Mouse (Mus musculus) embryonic facial prominence, embryonic 10.5 days (tissue): ENCODE data around the gene 1700084M14Rik. TPM values are rescaled to one million over a fixed set of nuclear protein-coding genes. Genes with fewer than 3 reads are reported as not detected.
"Not testable (repeated sequence)": the region's sequence is repeated elsewhere in the genome, so short reads cannot be mapped to it uniquely, and the experiment has no call there.

Experiments used
- DNase-seq: peaks from one replicate; pipeline ENCODE4 v3.0.0-alpha.2; 2017; ENCODE audit warnings: low spot score
- H3K27ac ChIP-seq: fragments of 300-500 bp; sonication (generic); replicated peaks from 2 replicates; pipeline ENCODE4 v1.5.1; 2016; ENCODE audit warnings: mild to moderate bottlenecking
- H3K27me3 ChIP-seq: fragments of 300-500 bp; sonication (generic); replicated peaks from 2 replicates; pipeline ENCODE4 v1.6.1; 2016; ENCODE audit warnings: low read depth, mild to moderate bottlenecking; ENCODE audit not compliant: poor library complexity, severe bottlenecking
- H3K36me3 ChIP-seq: fragments of 300-500 bp; sonication (generic); replicated peaks from 2 replicates; pipeline ENCODE4 v1.6.1; 2016; ENCODE audit warnings: mild to moderate bottlenecking, moderate library complexity
- H3K4me1 ChIP-seq: fragments of 300-500 bp; sonication (generic); 2 replicates; pipeline ENCODE4 v1.6.1; 2016
- H3K4me3 ChIP-seq: fragments of 300-500 bp; sonication (generic); 2 replicates; pipeline ENCODE4 v1.5.1; 2016; ENCODE audit warnings: mild to moderate bottlenecking, moderate library complexity
- H3K9me3 ChIP-seq: fragments of 300-500 bp; sonication (generic); 2 replicates; pipeline ENCODE4 v1.6.1; 2016; ENCODE audit warnings: mild to moderate bottlenecking
- WGBS: fragments of 180-500 bp; shearing (Covaris S2); methylation state at CpG from one replicate; pipeline ENCODE4 v1.1.7; 2016; 5-methylcytosine and 5-hydroxymethylcytosine counted together
- polyA plus RNA-seq: library from polyadenylated mRNA; unstranded; fragments of >200 nt; fragmentation: Nextera tagmentation; extraction: Ambion mirVana; gene quantifications from 2 replicates; pipeline ENCODE4 v1.2.1, GENCODE M21; 2016

The 1700084M14Rik gene
- polyA plus RNA-seq, result not detected in 2 replicates

- not testable (repeated sequence) for H3K9me3 ChIP-seq, DNase-seq, H3K27me3 ChIP-seq, H3K4me3 ChIP-seq, H3K4me1 ChIP-seq, H3K36me3 ChIP-seq, H3K27ac ChIP-seq
- 83% methylated on average over 3 of the region's 3 CpGs for WGBS
Observed at GRCm38 (mm10) chrX:91575811-91576210, at the start of gene 1700084M14Rik. TSS of gene 1700084M14Rik (minus strand) at chrX:91575911.

Other genes starting within 250 kb of the 1700084M14Rik start
- not detected in 2 replicates for gene Mageb2, start 244.2 kb downstream of the 1700084M14Rik start, polyA plus RNA-seq
- not detected in 2 replicates for gene Gm5072, start 183.4 kb downstream of the 1700084M14Rik start, polyA plus RNA-seq
- gene Gm8914, start 95.8 kb downstream of the 1700084M14Rik start, polyA plus RNA-seq, result not detected in 2 replicates
- gene Gm14781, start 56.3 kb upstream of the 1700084M14Rik start, polyA plus RNA-seq, result not detected in 2 replicates
- gene Mageb5, start 207.1 kb upstream of the 1700084M14Rik start, polyA plus RNA-seq, result not detected in 2 replicates